Mouse (Mus musculus): Measurements from ENCODE around the gene Dbndd2. TPM values are rescaled to one million over a fixed set of nuclear protein-coding genes. Genes with fewer than 3 reads are reported as not detected.

The Dbndd2 gene
- polyA plus RNA-seq, 1 experiment from 2014 or later: 9.2 TPM

- H3K4me2 ChIP-seq (ENCODE audit: low read length): no peak overlapping the region
- WGBS: 15% methylated on average over 3 of the region's 3 CpGs
Observed at GRCm38 (mm10) chr2:164520782-164521181, 34.9 kb downstream of the Dbndd2 start.

GRCm38 (mm10) chr2:164521841-164522240, 35.9 kb downstream of the Dbndd2 start:
- H3K9ac ChIP-seq (replicated peaks; ENCODE audit: low read depth, low read length): no peak overlapping the region
- whole genome bisulfite sequencing: 13% methylated on average over 11 of the region's 11 CpGs
- H3K36me3 ChIP-seq (ENCODE audit: control insufficient read depth, insufficient read depth): no peaks in the 10 kb centered on the region
- H3K27ac ChIP-seq (ENCODE audit: low read length): no peak overlapping the region
- no peaks in the 10 kb centered on the region; the same call in 1 of the 2 replicates for H3K4me1 ChIP-seq (replicated peaks; ENCODE audit: control insufficient read depth, insufficient read depth, low read length)
- H3K4me3 ChIP-seq (replicated peaks; ENCODE audit: low read length): no peak overlapping the region
- H3K9me3 ChIP-seq (ENCODE audit: control insufficient read depth, low read length): no peaks in the 10 kb centered on the region
- peak overlapping the region; percentile 1; the same call in 1 of the 2 replicates for H3K4me2 ChIP-seq (ENCODE audit: low read length)
- no peaks in the 10 kb centered on the region for H3K27me3 ChIP-seq (replicated peaks; ENCODE audit: control insufficient read depth, insufficient read depth, low read length)
- no peak for ATAC-seq

More at GRCm38 (mm10) chr2:164520782-164521181, 34.9 kb downstream of the Dbndd2 start:
- Histone ChIP-seq H3K9me3 (ENCODE audit: control insufficient read depth, low read length) (no peaks in the 10 kb centered on the region), H3K4me3 (replicated peaks; ENCODE audit: low read length) (no peak overlapping the region), H3K4me1 (replicated peaks; ENCODE audit: control insufficient read depth, insufficient read depth, low read length) (no peaks in the 10 kb centered on the region; the same call in 1 of the 2 replicates), H3K36me3 (ENCODE audit: control insufficient read depth, insufficient read depth) (no peaks in the 10 kb centered on the region), H3K27me3 (replicated peaks; ENCODE audit: control insufficient read depth, insufficient read depth, low read length) (no peaks in the 10 kb centered on the region), H3K27ac (ENCODE audit: low read length) (no peak overlapping the region), H3K9ac (replicated peaks; ENCODE audit: low read depth, low read length) (no peak overlapping the region)
- no peak for ATAC-seq

- no peaks in the 10 kb centered on the region for H3K9me3 ChIP-seq (ENCODE audit: control insufficient read depth, low read length)
- H3K9ac ChIP-seq (replicated peaks; ENCODE audit: low read depth, low read length): no peak overlapping the region
- no peak for ATAC-seq
- H3K4me3 ChIP-seq (replicated peaks; ENCODE audit: low read length): no peak overlapping the region
- H3K27ac ChIP-seq (ENCODE audit: low read length): no peak overlapping the region
- no peaks in the 10 kb centered on the region for H3K36me3 ChIP-seq (ENCODE audit: control insufficient read depth, insufficient read depth)
- 23% methylated on average over 8 of the region's 8 CpGs for WGBS
- H3K4me2 ChIP-seq (ENCODE audit: low read length): no peak overlapping the region
- H3K27me3 ChIP-seq (replicated peaks; ENCODE audit: control insufficient read depth, insufficient read depth, low read length): no peaks in the 10 kb centered on the region
- H3K4me1 ChIP-seq (replicated peaks; ENCODE audit: control insufficient read depth, insufficient read depth, low read length): no peaks in the 10 kb centered on the region; the same call in 1 of the 2 replicates
Observed at GRCm38 (mm10) chr2:164522280-164522679, 36.4 kb downstream of the Dbndd2 start.

DNA sequence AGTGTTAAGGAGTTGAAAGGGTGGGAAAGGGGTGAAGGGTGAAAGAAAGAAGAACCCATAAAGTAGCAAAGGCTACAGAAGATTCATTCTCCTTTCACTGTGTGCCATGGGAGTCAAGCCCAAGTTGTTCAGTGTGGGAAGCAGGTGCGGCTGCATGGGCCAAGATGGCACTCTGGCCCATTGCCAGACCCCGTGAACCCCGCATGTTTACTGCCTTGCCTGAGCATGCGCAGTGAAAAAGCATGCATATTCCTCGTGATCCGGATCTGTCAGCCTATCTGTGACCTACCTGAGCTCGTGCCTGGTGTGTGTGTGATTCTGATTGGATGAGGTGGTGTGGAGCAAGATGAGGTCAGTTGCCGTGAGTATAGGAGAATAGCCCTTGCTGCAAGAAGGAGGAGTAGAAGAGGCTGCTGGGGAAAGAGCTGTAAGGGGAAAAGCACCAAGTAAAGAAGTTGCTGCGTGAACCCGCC, 37.4 kb downstream of the Dbndd2 start:
- WGBS: 76% methylated on average over 10 of the region's 10 CpGs
- ATAC-seq: no peak
- H3K4me1 ChIP-seq (replicated peaks; ENCODE audit: control insufficient read depth, insufficient read depth, low read length): no peaks in the 10 kb centered on the region; the same call in 1 of the 2 replicates
- no peak overlapping the region for H3K27ac ChIP-seq (ENCODE audit: low read length)
- H3K27me3 ChIP-seq (replicated peaks; ENCODE audit: control insufficient read depth, insufficient read depth, low read length): no peaks in the 10 kb centered on the region
- H3K9ac ChIP-seq (replicated peaks; ENCODE audit: low read depth, low read length): no peak overlapping the region
- no peaks in the 10 kb centered on the region for H3K9me3 ChIP-seq (ENCODE audit: control insufficient read depth, low read length)
- H3K4me3 ChIP-seq (replicated peaks; ENCODE audit: low read length): no peak overlapping the region
- no peaks in the 10 kb centered on the region for H3K36me3 ChIP-seq (ENCODE audit: control insufficient read depth, insufficient read depth)
- no peak overlapping the region for H3K4me2 ChIP-seq (ENCODE audit: low read length)

DNA sequence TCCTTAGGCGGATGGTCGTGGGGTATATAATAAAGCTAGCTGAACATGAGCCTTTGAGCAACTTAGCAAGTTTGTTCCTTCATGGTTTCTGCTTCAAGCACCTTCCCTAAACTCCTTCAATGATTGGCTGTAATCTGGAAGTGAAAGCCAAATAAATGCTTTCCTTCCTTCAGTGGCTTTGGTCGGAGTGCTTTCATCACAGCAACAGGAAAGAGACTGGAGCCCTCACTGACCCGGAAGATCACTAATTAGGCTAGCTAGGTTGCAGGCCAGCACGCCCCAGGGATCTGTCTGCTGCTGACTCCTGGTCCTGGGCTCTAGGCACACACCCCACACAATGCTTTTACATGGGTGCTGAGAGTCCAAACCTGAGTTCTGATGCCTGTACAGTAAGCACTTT, 42.7 kb downstream of the Dbndd2 start:
- no peaks in the 10 kb centered on the region for H3K9me3 ChIP-seq (ENCODE audit: control insufficient read depth, low read length)
- H3K9ac ChIP-seq (replicated peaks; ENCODE audit: low read depth, low read length): no peak overlapping the region
- no peaks in the 10 kb centered on the region for H3K4me1 ChIP-seq (replicated peaks; ENCODE audit: control insufficient read depth, insufficient read depth, low read length)
- no peak overlapping the region for H3K4me3 ChIP-seq (replicated peaks; ENCODE audit: low read length)
- WGBS: 70% methylated on average over 5 of the region's 5 CpGs
- no peaks in the 10 kb centered on the region for H3K36me3 ChIP-seq (ENCODE audit: control insufficient read depth, insufficient read depth)
- no peaks in the 10 kb centered on the region for H3K27me3 ChIP-seq (replicated peaks; ENCODE audit: control insufficient read depth, insufficient read depth, low read length)
- no peak overlapping the region for H3K27ac ChIP-seq (ENCODE audit: low read length)
- ATAC-seq: no peak
- no peak overlapping the region for H3K4me2 ChIP-seq (ENCODE audit: low read length)

- H3K9me3 ChIP-seq (ENCODE audit: control insufficient read depth, low read length): no peaks in the 10 kb centered on the region
- no peak overlapping the region for H3K9ac ChIP-seq (replicated peaks; ENCODE audit: low read depth, low read length)
- no peak overlapping the region for H3K27ac ChIP-seq (ENCODE audit: low read length)
- no peaks in the 10 kb centered on the region for H3K27me3 ChIP-seq (replicated peaks; ENCODE audit: control insufficient read depth, insufficient read depth, low read length)
- ATAC-seq: no peak
- H3K4me2 ChIP-seq (ENCODE audit: low read length): no peak overlapping the region
- 5% methylated on average over 3 of the region's 3 CpGs for WGBS
- H3K36me3 ChIP-seq (ENCODE audit: control insufficient read depth, insufficient read depth): no peaks in the 10 kb centered on the region
- H3K4me1 ChIP-seq (replicated peaks; ENCODE audit: control insufficient read depth, insufficient read depth, low read length): no peaks in the 10 kb centered on the region
- no peak overlapping the region for H3K4me3 ChIP-seq (replicated peaks; ENCODE audit: low read length)
Observed at GRCm38 (mm10) chr2:164531169-164531568, 45.3 kb downstream of the Dbndd2 start.

- WGBS: 73% methylated on average over 10 of the region's 10 CpGs
- Histone ChIP-seq H3K9ac (replicated peaks; ENCODE audit: low read depth, low read length) (no peak overlapping the region), H3K4me2 (ENCODE audit: low read length) (no peak overlapping the region), H3K27me3 (replicated peaks; ENCODE audit: control insufficient read depth, insufficient read depth, low read length) (no peaks in the 10 kb centered on the region), H3K36me3 (ENCODE audit: control insufficient read depth, insufficient read depth) (no peaks in the 10 kb centered on the region), H3K4me1 (replicated peaks; ENCODE audit: control insufficient read depth, insufficient read depth, low read length) (no peaks in the 10 kb centered on the region), H3K27ac (ENCODE audit: low read length) (no peak overlapping the region), H3K4me3 (replicated peaks; ENCODE audit: low read length) (no peak overlapping the region), H3K9me3 (ENCODE audit: control insufficient read depth, low read length) (no peaks in the 10 kb centered on the region)
- no peak for ATAC-seq
Observed at GRCm38 (mm10) chr2:164534315-164534714, 48.4 kb downstream of the Dbndd2 start.

- H3K36me3 ChIP-seq (ENCODE audit: control insufficient read depth, insufficient read depth): no peaks in the 10 kb centered on the region
- WGBS: 85% methylated on average over 4 of the region's 4 CpGs
- no peak for ATAC-seq
- no peaks in the 10 kb centered on the region for H3K9me3 ChIP-seq (ENCODE audit: control insufficient read depth, low read length)
- no peak overlapping the region for H3K27ac ChIP-seq (ENCODE audit: low read length)
- H3K9ac ChIP-seq (replicated peaks; ENCODE audit: low read depth, low read length): no peak overlapping the region
- H3K4me1 ChIP-seq (replicated peaks; ENCODE audit: control insufficient read depth, insufficient read depth, low read length): no peaks in the 10 kb centered on the region
- H3K4me2 ChIP-seq (ENCODE audit: low read length): no peak overlapping the region
- H3K4me3 ChIP-seq (replicated peaks; ENCODE audit: low read length): no peak overlapping the region
- no peaks in the 10 kb centered on the region for H3K27me3 ChIP-seq (replicated peaks; ENCODE audit: control insufficient read depth, insufficient read depth, low read length)
Observed at GRCm38 (mm10) chr2:164537003-164537402, 51.1 kb downstream of the Dbndd2 start.

DNA sequence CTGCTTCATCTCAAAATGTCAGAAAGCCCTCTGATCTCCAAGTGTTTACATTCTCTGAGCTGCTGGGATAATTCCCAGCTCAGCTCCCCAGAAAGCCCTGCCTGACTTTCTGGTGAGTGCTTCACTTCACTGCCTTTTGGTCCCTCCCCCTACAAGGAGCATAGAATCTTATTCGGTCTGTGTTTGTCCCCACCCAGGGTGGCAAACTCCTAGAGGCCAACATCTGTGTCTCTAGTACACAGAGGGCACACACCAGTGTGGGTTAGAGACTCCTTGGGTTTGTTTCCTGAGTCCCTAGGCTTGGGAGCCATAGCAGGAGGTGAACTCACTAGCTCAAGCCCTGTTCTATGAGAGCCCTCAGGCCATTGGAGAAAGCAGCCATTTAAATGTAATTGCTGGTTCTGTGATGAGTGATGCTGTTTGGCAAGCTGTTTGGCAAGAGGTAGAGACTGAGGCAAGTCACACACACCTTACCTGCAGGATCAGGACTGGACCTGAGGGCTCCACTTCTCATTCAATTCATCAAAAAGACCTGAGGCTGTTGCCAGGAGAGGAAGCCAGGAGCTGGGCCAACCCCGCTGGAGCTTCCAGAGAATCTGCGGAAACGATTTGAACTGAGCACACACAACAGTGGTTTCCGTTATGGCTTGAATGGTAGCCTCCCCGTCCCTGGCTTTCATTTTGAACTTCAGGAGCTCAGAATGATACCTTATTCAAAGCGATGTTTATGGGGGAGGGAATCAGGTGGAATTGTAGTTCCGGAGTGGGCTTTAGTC, 54.9 kb downstream of the Dbndd2 start:
- no peak for ATAC-seq
- Histone ChIP-seq H3K27me3 (replicated peaks; ENCODE audit: control insufficient read depth, insufficient read depth, low read length) (no peaks in the 10 kb centered on the region), H3K9ac (replicated peaks; ENCODE audit: low read depth, low read length) (no peak overlapping the region), H3K27ac (ENCODE audit: low read length) (no peak overlapping the region), H3K4me3 (replicated peaks; ENCODE audit: low read length) (no peak overlapping the region), H3K36me3 (ENCODE audit: control insufficient read depth, insufficient read depth) (no peaks in the 10 kb centered on the region), H3K9me3 (ENCODE audit: control insufficient read depth, low read length) (no peaks in the 10 kb centered on the region), H3K4me1 (replicated peaks; ENCODE audit: control insufficient read depth, insufficient read depth, low read length) (no peaks in the 10 kb centered on the region), H3K4me2 (ENCODE audit: low read length) (no peak overlapping the region)
- 36% methylated on average over 8 of the region's 8 CpGs for WGBS
